Mouse (Mus musculus) intestine, embryonic 15.5 days (tissue): ENCODE data around the gene Zic5. TPM values are rescaled to one million over a fixed set of nuclear protein-coding genes. Genes with fewer than 3 reads are reported as not detected.

ENCODE experiments used
- ATAC-seq: fragments of 200-750 bp; cut with Nextera tagmentation; 2 replicates; pipeline ENCODE4 v1.8.0; 2017; ENCODE audit warnings: moderate TSS enrichment, moderate library complexity
- H3K27ac ChIP-seq: fragments of 300-500 bp; sonication (generic); 2 replicates; pipeline ENCODE4 v1.5.1; 2015; ENCODE audit warnings: mild to moderate bottlenecking, inconsistent platforms
- H3K27me3 ChIP-seq: fragments of 300-500 bp; sonication (generic); replicated peaks from 2 replicates; pipeline ENCODE4 v1.6.1; 2015; ENCODE audit warnings: inconsistent platforms
- H3K36me3 ChIP-seq: fragments of 300-500 bp; sonication (generic); 2 replicates; pipeline ENCODE4 v1.6.1; 2015; ENCODE audit warnings: inconsistent platforms
- H3K4me1 ChIP-seq: fragments of 300-500 bp; sonication (generic); replicated peaks from 2 replicates; pipeline ENCODE4 v1.6.1; 2015; ENCODE audit warnings: inconsistent platforms
- H3K4me2 ChIP-seq: fragments of 300-500 bp; sonication (generic); replicated peaks from 2 replicates; pipeline ENCODE4 v1.6.1; 2015; ENCODE audit warnings: mild to moderate bottlenecking, inconsistent platforms
- H3K4me3 ChIP-seq: fragments of 300-500 bp; sonication (generic); replicated peaks from 2 replicates; pipeline ENCODE4 v1.5.1; 2015; ENCODE audit warnings: inconsistent platforms
- H3K9ac ChIP-seq: fragments of 300-500 bp; sonication (generic); 2 replicates; pipeline ENCODE4 v1.6.1; 2015; ENCODE audit warnings: inconsistent platforms
- H3K9me3 ChIP-seq: fragments of 300-500 bp; sonication (generic); 2 replicates; pipeline ENCODE4 v1.6.1; 2016; ENCODE audit warnings: inconsistent platforms
- WGBS: fragments of 180-500 bp; shearing (Covaris S2); methylation state at CpG from one replicate; pipeline ENCODE4 v1.1.7; 2015; 5-methylcytosine and 5-hydroxymethylcytosine counted together
- polyA plus RNA-seq: library from polyadenylated mRNA; unstranded; fragments of >200 nt; fragmentation: Nextera tagmentation; extraction: Ambion mirVana; gene quantifications from 2 replicates; pipeline ENCODE4 v1.2.1, GENCODE M21; 2015

The Zic5 gene
- polyA plus RNA-seq = 0.16 TPM in 1 of 2 replicates, not detected in the other

GRCm38 (mm10) chr14:122464763-122465741 is at the start of gene Zic5:
Zic5 (minus strand) TSS chr14:122465677.
- no peaks in the 10 kb centered on the region for H3K36me3 ChIP-seq
- H3K9me3 ChIP-seq = no peaks in the 10 kb centered on the region
- no peak within 1 kb of the TSS for H3K9ac ChIP-seq
- peaks cover 24% of the 10 kb centered on the region for H3K4me1 ChIP-seq
- peaks cover 91% of the 10 kb centered on the region for H3K27me3 ChIP-seq
- H3K27ac ChIP-seq = no peak within 1 kb of the TSS
- H3K4me3 ChIP-seq = peak within 1 kb of the TSS; percentile 50
- H3K4me2 ChIP-seq = peak within 1 kb of the TSS; percentile 98
- under 1% methylated on average over 56 of the region's 62 CpGs for WGBS
- ATAC-seq = peak; percentile 40

- Histone ChIP-seq H3K4me3 (no peak overlapping the region), H3K27ac (no peak overlapping the region), H3K9ac (no peak overlapping the region), H3K9me3 (no peaks in the 10 kb centered on the region), H3K4me1 (no peaks in the 10 kb centered on the region), H3K36me3 (no peaks in the 10 kb centered on the region), H3K4me2 (no peak overlapping the region), H3K27me3 (no peaks in the 10 kb centered on the region)
- 16% methylated on average over 1 of the region's 1 CpGs for WGBS
- ATAC-seq = no peak
These were observed 48.1 kb upstream of the Zic5 start for GRCm38 (mm10) chr14:122513511-122514036.

GRCm38 (mm10) chr14:122511519-122511918 is 46.0 kb upstream of the Zic5 start:
- 48% methylated on average over 3 of the region's 3 CpGs for WGBS
- no peaks in the 10 kb centered on the region for H3K9me3 ChIP-seq
- H3K4me3 ChIP-seq = no peak overlapping the region
- H3K36me3 ChIP-seq = no peaks in the 10 kb centered on the region
- H3K4me2 ChIP-seq = no peak overlapping the region
- 0 out of 2 replicates have a peak, but pooled peaks have one; percentile 34 for ATAC-seq
- H3K9ac ChIP-seq = no peak overlapping the region
- H3K4me1 ChIP-seq = no peaks in the 10 kb centered on the region
- no peaks in the 10 kb centered on the region for H3K27me3 ChIP-seq
- H3K27ac ChIP-seq = no peak overlapping the region

GRCm38 (mm10) chr14:122509058-122509457 is 43.6 kb upstream of the Zic5 start:
- no peak overlapping the region for H3K9ac ChIP-seq
- H3K36me3 ChIP-seq = no peaks in the 10 kb centered on the region
- no peaks in the 10 kb centered on the region for H3K9me3 ChIP-seq
- no peaks in the 10 kb centered on the region for H3K27me3 ChIP-seq
- H3K4me1 ChIP-seq = no peaks in the 10 kb centered on the region
- H3K4me3 ChIP-seq = no peak overlapping the region
- H3K27ac ChIP-seq = no peak overlapping the region
- WGBS = 16% methylated on average over 2 of the region's 2 CpGs
- ATAC-seq = no peak
- H3K4me2 ChIP-seq = no peak overlapping the region

- H3K9ac ChIP-seq = no peak overlapping the region
- peaks cover 48% of the 10 kb centered on the region for H3K27me3 ChIP-seq
- 71% methylated on average over 1 of the region's 1 CpGs for WGBS
- no peak overlapping the region for H3K27ac ChIP-seq
- H3K4me3 ChIP-seq = no peak overlapping the region
- ATAC-seq = no peak
- H3K4me2 ChIP-seq = no peak overlapping the region
- H3K9me3 ChIP-seq = no peaks in the 10 kb centered on the region
- H3K36me3 ChIP-seq = no peaks in the 10 kb centered on the region
- peaks cover 5% of the 10 kb centered on the region for H3K4me1 ChIP-seq
These were observed 26.5 kb upstream of the Zic5 start for GRCm38 (mm10) chr14:122492015-122492414.

- H3K4me2 ChIP-seq = no peak overlapping the region
- H3K4me1 ChIP-seq = peaks cover 5% of the 10 kb centered on the region
- H3K9ac ChIP-seq = no peak overlapping the region
- H3K36me3 ChIP-seq = no peaks in the 10 kb centered on the region
- no peak overlapping the region for H3K27ac ChIP-seq
- H3K27me3 ChIP-seq = peaks cover 48% of the 10 kb centered on the region
- no peaks in the 10 kb centered on the region for H3K9me3 ChIP-seq
- WGBS = 69% methylated on average over 6 of the region's 6 CpGs
- no peak for ATAC-seq
- no peak overlapping the region for H3K4me3 ChIP-seq
These were observed 26.0 kb upstream of the Zic5 start for GRCm38 (mm10) chr14:122491521-122491920.

GRCm38 (mm10) chr14:122490441-122491328 is 25.2 kb upstream of the Zic5 start, which contains the start of gene Gm10837:
Gm10837 (plus strand) TSS chr14:122490586.
- Histone ChIP-seq H3K36me3 (no peaks in the 10 kb centered on the region), H3K4me1 (peaks cover 5% of the 10 kb centered on the region), H3K9me3 (no peaks in the 10 kb centered on the region), H3K4me3 (peak within 1 kb of the TSS; percentile 19; the same call in 1 of the 2 replicates), H3K27me3 (peaks cover 54% of the 10 kb centered on the region), H3K27ac (no peak within 1 kb of the TSS), H3K9ac (no peak within 1 kb of the TSS), H3K4me2 (peak within 1 kb of the TSS; percentile 46)
- peak; percentile 47 for ATAC-seq
- WGBS = 1% methylated on average over 51 of the region's 51 CpGs

GRCm38 (mm10) chr14:122489686-122490414 is 24.4 kb upstream of the Zic5 start:
- Histone ChIP-seq H3K27me3 (peaks cover 57% of the 10 kb centered on the region), H3K4me2 (no peak overlapping the region), H3K4me3 (no peak overlapping the region)

GRCm38 (mm10) chr14:122489041-122489440 is 23.6 kb upstream of the Zic5 start:
- H3K9me3 ChIP-seq = no peaks in the 10 kb centered on the region
- no peak overlapping the region for H3K4me2 ChIP-seq
- peaks cover 62% of the 10 kb centered on the region for H3K27me3 ChIP-seq
- H3K36me3 ChIP-seq = no peaks in the 10 kb centered on the region
- ATAC-seq = no peak
- 1% methylated on average over 5 of the region's 5 CpGs for WGBS
- no peak overlapping the region for H3K27ac ChIP-seq
- no peak overlapping the region for H3K4me3 ChIP-seq
- H3K9ac ChIP-seq = no peak overlapping the region
- peaks cover 5% of the 10 kb centered on the region for H3K4me1 ChIP-seq

More at GRCm38 (mm10) chr14:122489686-122490414, 24.4 kb upstream of the Zic5 start:
- Histone ChIP-seq H3K36me3 (no peaks in the 10 kb centered on the region), H3K27ac (no peak overlapping the region), H3K4me1 (peaks cover 5% of the 10 kb centered on the region), H3K9me3 (no peaks in the 10 kb centered on the region), H3K9ac (no peak overlapping the region)
- 2% methylated on average over 12 of the region's 12 CpGs for WGBS
- no peak for ATAC-seq

GRCm38 (mm10) chr14:122487366-122487765 is 21.9 kb upstream of the Zic5 start:
- Histone ChIP-seq H3K27me3 (peaks cover 72% of the 10 kb centered on the region), H3K9me3 (no peaks in the 10 kb centered on the region), H3K4me1 (peaks cover 5% of the 10 kb centered on the region), H3K36me3 (no peaks in the 10 kb centered on the region), H3K27ac (no peak overlapping the region), H3K9ac (no peak overlapping the region), H3K4me3 (no peak overlapping the region), H3K4me2 (no peak overlapping the region)
- WGBS = 7% methylated on average over 5 of the region's 5 CpGs
- ATAC-seq = no peak

- no peak overlapping the region for H3K9ac ChIP-seq
- no peaks in the 10 kb centered on the region for H3K36me3 ChIP-seq
- no peaks in the 10 kb centered on the region for H3K9me3 ChIP-seq
- H3K27ac ChIP-seq = no peak overlapping the region
- H3K4me2 ChIP-seq = no peak overlapping the region
- H3K4me3 ChIP-seq = no peak overlapping the region
- ATAC-seq = no peak
- H3K27me3 ChIP-seq = peaks cover 78% of the 10 kb centered on the region
- WGBS = 14% methylated on average over 1 of the region's 1 CpGs
- H3K4me1 ChIP-seq = peaks cover 5% of the 10 kb centered on the region
These were observed 21.1 kb upstream of the Zic5 start for GRCm38 (mm10) chr14:122486611-122487010.
